Mouse (Mus musculus): ENCODE measurements around the gene Med29. TPM values are rescaled to one million over a fixed set of nuclear protein-coding genes. Genes with fewer than 3 reads are reported as not detected.
A peak's percentile ranks its signal among the peaks of the same experiment; 100 is the strongest.

Med29 gene
- polyA plus RNA-seq, 1 experiment from 2014 or later: 50.5 TPM

DNA sequence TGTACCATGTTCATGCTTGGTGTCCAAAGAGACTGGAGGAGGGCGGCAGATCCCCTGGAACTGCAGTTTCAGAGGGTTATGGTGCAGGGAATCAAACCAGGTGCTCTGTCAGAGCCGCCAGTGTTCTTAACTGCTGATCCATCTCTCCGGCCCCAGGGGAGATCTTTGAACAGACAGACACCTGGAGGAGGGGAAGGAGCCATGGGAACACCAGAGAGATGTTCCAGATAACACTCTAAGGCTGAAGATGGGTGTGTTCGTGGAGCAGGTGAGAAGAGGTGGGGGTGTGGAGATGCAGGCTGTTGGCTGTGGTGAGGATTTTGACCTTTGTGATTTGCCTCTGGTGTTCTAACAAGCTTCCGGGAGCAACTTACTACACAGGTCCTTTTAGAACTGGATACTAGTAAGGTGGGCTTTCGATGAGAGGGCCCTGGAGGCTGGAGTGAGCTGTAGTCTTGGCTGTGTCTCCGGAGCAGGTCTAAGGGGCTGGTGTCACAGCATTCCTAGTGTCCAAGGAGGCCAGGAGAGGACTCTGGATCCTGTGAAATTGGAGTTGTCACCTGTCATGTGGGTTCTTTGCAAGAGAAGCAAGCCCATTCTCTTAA is 18.5 kb downstream of the Med29 start:
- ATAC-seq (ENCODE audit: low FRiP score) (no peak), DNase-seq (ENCODE audit: low spot score, missing footprints) (no peak)
- H3K4me1 ChIP-seq (ENCODE audit: control insufficient read depth, insufficient read depth, low read length): peaks cover 34% of the 10 kb centered on the region
- H3K9me3 ChIP-seq (ENCODE audit: control insufficient read depth, low read length): no peaks in the 10 kb centered on the region
- H3K27ac ChIP-seq (ENCODE audit: low read depth, low read length): no peak overlapping the region
- H3K4me3 ChIP-seq (ENCODE audit: low read depth, low read length): no peak overlapping the region
- no peak overlapping the region for H3K4me2 ChIP-seq
- 87% methylated on average over 7 of the region's 7 CpGs for WGBS
- peaks cover 8% of the 10 kb centered on the region; the same call in 1 of the 2 replicates for H3K27me3 ChIP-seq (ENCODE audit: control insufficient read depth, insufficient read depth, low read length)
- no peak overlapping the region for H3K9ac ChIP-seq (ENCODE audit: low read length)
- peaks cover 2% of the 10 kb centered on the region; the same call in 1 of the 2 replicates for H3K36me3 ChIP-seq (ENCODE audit: control insufficient read depth, insufficient read depth, low read length)

DNA sequence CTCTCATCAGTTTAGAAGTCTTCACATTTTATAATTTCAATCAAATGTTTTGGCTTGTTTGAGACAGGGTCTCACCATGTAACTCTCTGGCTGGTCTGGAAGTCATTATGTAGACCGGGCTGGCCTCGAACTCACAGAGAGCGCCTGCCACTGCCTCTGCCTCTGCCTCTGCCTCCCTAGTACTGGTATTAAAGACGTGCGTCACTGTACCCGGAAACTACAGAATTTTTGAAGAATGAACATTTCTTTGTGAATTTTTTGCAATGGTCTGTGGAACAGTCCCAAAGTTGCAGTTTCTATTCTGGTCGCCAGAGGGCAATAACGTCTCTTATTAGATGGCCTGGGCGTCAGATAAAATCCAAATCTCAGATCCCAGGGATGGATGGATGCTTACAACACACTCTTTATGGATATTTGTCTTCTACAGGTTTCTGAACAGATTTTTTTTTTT is 19.4 kb downstream of the Med29 start:
- DNase-seq (ENCODE audit: low spot score, missing footprints) (peak; percentile 98), ATAC-seq (ENCODE audit: low FRiP score) (peak; percentile 9; the same call in 1 of the 2 replicates)
- Histone ChIP-seq H3K9me3 (ENCODE audit: control insufficient read depth, low read length) (no peaks in the 10 kb centered on the region), H3K4me1 (ENCODE audit: control insufficient read depth, insufficient read depth, low read length) (peaks cover 26% of the 10 kb centered on the region), H3K9ac (ENCODE audit: low read length) (no peak overlapping the region), H3K4me3 (ENCODE audit: low read depth, low read length) (peak overlapping the region; percentile 85), H3K27ac (ENCODE audit: low read depth, low read length) (no peak overlapping the region), H3K4me2 (peak overlapping the region; percentile 33), H3K36me3 (ENCODE audit: control insufficient read depth, insufficient read depth, low read length) (peaks cover 8% of the 10 kb centered on the region), H3K27me3 (ENCODE audit: control insufficient read depth, insufficient read depth, low read length) (peaks cover 7% of the 10 kb centered on the region; the same call in 1 of the 2 replicates)
- WGBS: under 1% methylated on average over 9 of the region's 9 CpGs

DNA sequence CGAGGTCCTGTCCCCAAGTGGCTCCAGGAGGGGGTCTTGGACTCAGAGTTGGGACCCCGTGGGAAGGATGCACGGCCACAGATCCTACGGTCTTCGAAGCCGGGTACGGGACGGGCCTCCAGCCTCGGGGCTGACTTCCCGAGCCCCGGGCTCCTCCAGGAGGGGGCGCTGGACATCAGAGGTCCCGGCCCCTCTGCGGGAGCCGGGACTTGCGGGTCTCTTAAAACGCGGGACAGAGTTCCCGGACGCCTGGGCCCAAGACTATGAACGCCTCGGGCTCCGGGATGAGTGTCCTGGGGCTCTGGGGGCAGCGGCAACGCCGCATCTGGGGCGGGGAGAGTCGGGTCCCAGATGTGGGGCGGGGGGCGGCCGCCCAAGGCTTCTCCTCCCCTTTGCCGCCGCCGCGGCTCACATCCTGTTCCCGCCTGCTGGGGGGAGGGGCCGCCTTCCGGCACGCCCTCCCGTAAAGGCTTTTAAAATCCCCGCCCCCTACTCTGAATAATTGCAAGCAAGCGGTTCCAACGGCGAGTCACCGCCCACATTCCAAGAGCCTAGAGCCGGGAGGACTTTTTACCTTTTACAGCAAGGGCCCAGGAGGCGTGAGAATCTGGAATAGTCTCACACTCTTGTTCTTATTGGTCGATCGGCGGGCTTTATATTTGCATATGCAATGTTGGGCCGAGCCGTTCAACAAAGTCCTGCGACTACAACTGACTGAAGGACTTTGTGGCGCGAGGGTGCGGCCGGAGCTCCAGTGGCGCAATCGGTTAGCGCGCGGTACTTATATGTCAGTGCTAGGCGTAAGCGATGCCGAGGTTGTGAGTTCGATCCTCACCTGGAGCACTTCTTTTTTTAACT is 20.0 kb downstream of the Med29 start, which contains the start of gene Plekhg2:
TSS of gene Plekhg2 (minus strand) at position 349 of the 858 bp plus-strand sequence.
- Histone ChIP-seq H3K27ac (ENCODE audit: low read depth, low read length) (peak within 1 kb of the TSS; percentile 82), H3K4me1 (ENCODE audit: control insufficient read depth, insufficient read depth, low read length) (peaks cover 25% of the 10 kb centered on the region), H3K36me3 (ENCODE audit: control insufficient read depth, insufficient read depth, low read length) (peaks cover 15% of the 10 kb centered on the region), H3K27me3 (ENCODE audit: control insufficient read depth, insufficient read depth, low read length) (peaks cover 2% of the 10 kb centered on the region; the same call in 1 of the 2 replicates), H3K4me2 (peak within 1 kb of the TSS; percentile 89), H3K9me3 (ENCODE audit: control insufficient read depth, low read length) (no peaks in the 10 kb centered on the region), H3K4me3 (ENCODE audit: low read depth, low read length) (peak within 1 kb of the TSS; percentile 85), H3K9ac (ENCODE audit: low read length) (peak within 1 kb of the TSS; percentile 91)
- under 1% methylated on average over 64 of the region's 66 CpGs for WGBS
- ATAC-seq (ENCODE audit: low FRiP score): peak; percentile 87
- peak; percentile 100 for DNase-seq (ENCODE audit: low spot score, missing footprints)

DNA sequence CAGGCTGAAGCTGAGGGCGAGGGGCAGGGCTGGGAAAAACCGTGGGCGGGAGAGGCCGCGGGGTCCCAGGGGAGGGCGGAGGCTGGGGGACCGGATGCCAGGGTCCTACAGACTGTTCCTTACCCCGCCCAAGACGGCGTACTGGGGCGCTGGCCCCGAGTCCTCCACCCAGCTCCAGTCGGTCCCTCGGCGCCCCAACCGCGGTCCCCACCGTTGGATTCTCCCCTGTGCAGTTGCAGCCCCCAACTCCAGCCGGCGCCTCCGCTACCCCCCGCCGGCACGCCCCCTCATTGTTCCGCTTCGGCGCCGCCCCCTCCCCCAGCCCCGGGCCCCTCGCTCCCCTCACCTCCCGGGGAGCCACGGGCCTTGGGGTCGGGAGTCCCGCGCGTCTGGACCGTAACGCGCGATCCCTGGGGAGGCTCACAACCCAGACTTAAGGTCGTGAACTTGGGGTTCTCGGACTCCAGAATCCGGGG is 21.0 kb downstream of the Med29 start:
- Histone ChIP-seq H3K9me3 (ENCODE audit: control insufficient read depth, low read length) (no peaks in the 10 kb centered on the region), H3K4me2 (peak overlapping the region; percentile 89), H3K9ac (ENCODE audit: low read length) (peak overlapping the region; percentile 91), H3K4me3 (ENCODE audit: low read depth, low read length) (peak overlapping the region; percentile 85), H3K4me1 (ENCODE audit: control insufficient read depth, insufficient read depth, low read length) (peaks cover 25% of the 10 kb centered on the region), H3K36me3 (ENCODE audit: control insufficient read depth, insufficient read depth, low read length) (peaks cover 21% of the 10 kb centered on the region), H3K27ac (ENCODE audit: low read depth, low read length) (peak overlapping the region; percentile 82), H3K27me3 (ENCODE audit: control insufficient read depth, insufficient read depth, low read length) (no peaks in the 10 kb centered on the region)
- ATAC-seq (ENCODE audit: low FRiP score) (peak; percentile 20), DNase-seq (ENCODE audit: low spot score, missing footprints) (peak; percentile 92)
- WGBS: under 1% methylated on average over 35 of the region's 43 CpGs

DNA sequence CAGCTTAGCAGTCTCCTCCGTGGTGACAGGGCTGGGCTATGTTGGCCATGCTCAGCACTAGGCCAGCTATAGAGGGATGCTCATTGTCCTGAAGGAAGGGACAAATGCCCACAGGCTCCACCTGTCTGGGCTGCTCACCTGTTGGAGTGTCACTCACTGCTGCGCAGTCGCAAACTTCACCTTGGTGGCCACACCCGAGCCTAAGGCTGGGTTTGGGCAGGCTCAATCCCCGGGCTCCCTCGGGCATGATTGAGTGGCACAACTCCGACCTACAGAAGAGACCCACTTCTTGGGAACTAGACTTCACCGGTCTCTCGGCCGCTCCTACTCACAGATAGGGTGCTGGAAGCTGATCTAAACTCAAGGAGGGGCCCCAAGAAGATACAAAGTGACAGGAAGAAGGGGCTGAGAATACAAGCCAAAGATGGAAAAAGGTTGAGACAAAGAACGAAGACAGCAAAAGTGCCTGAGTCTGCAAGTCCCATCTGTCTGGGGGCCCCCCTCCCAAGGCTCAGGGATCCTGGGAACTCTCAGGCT is 21.5 kb downstream of the Med29 start:
- no peaks in the 10 kb centered on the region for H3K27me3 ChIP-seq (ENCODE audit: control insufficient read depth, insufficient read depth, low read length)
- WGBS: 12% methylated on average over 11 of the region's 11 CpGs
- no peaks in the 10 kb centered on the region for H3K9me3 ChIP-seq (ENCODE audit: control insufficient read depth, low read length)
- H3K9ac ChIP-seq (ENCODE audit: low read length): peak overlapping the region; percentile 91
- H3K36me3 ChIP-seq (ENCODE audit: control insufficient read depth, insufficient read depth, low read length): peaks cover 21% of the 10 kb centered on the region
- H3K4me2 ChIP-seq: peak overlapping the region; percentile 89
- no peak for DNase-seq (ENCODE audit: low spot score, missing footprints)
- H3K4me3 ChIP-seq (ENCODE audit: low read depth, low read length): peak overlapping the region; percentile 85
- H3K4me1 ChIP-seq (ENCODE audit: control insufficient read depth, insufficient read depth, low read length): peaks cover 20% of the 10 kb centered on the region
- no peak for ATAC-seq (ENCODE audit: low FRiP score)
- peak overlapping the region; percentile 82 for H3K27ac ChIP-seq (ENCODE audit: low read depth, low read length)

DNA sequence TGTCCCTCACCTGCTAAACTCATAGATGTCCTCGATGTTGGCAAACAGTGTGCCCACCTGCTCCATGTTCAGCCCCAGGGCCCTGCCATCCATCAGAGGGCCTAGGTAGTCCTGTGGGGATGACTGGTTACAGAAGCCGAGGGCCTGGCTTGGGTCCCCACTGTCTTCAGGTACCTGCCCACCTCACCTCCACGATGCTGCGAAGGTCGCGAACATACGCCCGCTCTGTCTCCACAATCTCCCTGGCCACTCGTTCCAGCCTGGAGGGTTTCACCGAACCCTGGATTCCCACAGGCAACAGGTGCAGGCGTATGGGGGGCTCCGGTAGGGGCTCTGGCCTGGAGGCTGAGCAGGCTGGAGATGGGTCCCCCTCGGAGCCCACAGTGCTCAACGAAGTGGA is 22.5 kb downstream of the Med29 start:
- H3K9ac ChIP-seq (ENCODE audit: low read length): peak overlapping the region; percentile 91
- 93% methylated on average over 14 of the region's 14 CpGs for WGBS
- H3K4me2 ChIP-seq: peak overlapping the region; percentile 89
- ATAC-seq (ENCODE audit: low FRiP score): no peak
- H3K4me3 ChIP-seq (ENCODE audit: low read depth, low read length): peak overlapping the region; percentile 85
- peaks cover 25% of the 10 kb centered on the region for H3K36me3 ChIP-seq (ENCODE audit: control insufficient read depth, insufficient read depth, low read length)
- DNase-seq (ENCODE audit: low spot score, missing footprints): no peak
- peaks cover 16% of the 10 kb centered on the region for H3K4me1 ChIP-seq (ENCODE audit: control insufficient read depth, insufficient read depth, low read length)
- H3K27ac ChIP-seq (ENCODE audit: low read depth, low read length): no peak overlapping the region
- no peaks in the 10 kb centered on the region for H3K9me3 ChIP-seq (ENCODE audit: control insufficient read depth, low read length)
- no peaks in the 10 kb centered on the region for H3K27me3 ChIP-seq (ENCODE audit: control insufficient read depth, insufficient read depth, low read length)

DNA sequence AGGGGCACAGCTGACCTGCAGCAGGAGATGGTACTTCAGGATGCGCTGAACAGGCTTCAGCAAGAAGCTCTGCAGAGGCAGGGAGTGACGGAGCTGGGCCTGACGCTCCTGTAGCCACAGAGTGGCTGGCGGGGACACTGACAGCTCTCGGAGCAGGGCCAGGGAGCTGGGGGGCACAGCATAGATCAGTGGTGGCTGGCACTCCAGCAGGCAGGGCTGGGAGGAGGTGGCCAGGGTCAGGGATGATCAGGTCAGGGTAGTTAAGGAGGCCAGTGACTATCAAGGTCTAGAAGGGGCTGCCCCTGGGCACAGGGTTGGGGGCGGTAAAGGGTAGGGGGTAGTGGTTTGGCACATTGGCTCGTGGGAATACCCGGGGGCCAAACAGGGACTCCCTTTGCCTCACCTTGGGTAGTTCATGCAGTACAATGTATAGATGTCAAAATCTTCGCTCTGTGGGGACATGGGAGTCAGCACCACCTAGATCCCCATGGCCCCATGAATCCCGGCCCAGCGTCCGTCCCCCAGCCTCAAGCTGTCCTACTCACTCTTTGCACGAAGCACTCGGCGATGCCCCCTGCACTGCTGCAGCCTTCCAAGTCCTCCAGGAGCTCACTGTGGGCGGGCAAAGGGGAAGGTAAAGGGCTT is 24.1 kb downstream of the Med29 start:
- Histone ChIP-seq H3K4me2 (no peak overlapping the region), H3K36me3 (ENCODE audit: control insufficient read depth, insufficient read depth, low read length) (peaks cover 33% of the 10 kb centered on the region), H3K9ac (ENCODE audit: low read length) (no peak overlapping the region), H3K4me3 (ENCODE audit: low read depth, low read length) (no peak overlapping the region), H3K27ac (ENCODE audit: low read depth, low read length) (no peak overlapping the region), H3K4me1 (ENCODE audit: control insufficient read depth, insufficient read depth, low read length) (peaks cover 16% of the 10 kb centered on the region), H3K9me3 (ENCODE audit: control insufficient read depth, low read length) (no peaks in the 10 kb centered on the region), H3K27me3 (ENCODE audit: control insufficient read depth, insufficient read depth, low read length) (no peaks in the 10 kb centered on the region)
- ATAC-seq (ENCODE audit: low FRiP score) (no peak), DNase-seq (ENCODE audit: low spot score, missing footprints) (no peak)
- 92% methylated on average over 16 of the region's 16 CpGs for WGBS

DNA sequence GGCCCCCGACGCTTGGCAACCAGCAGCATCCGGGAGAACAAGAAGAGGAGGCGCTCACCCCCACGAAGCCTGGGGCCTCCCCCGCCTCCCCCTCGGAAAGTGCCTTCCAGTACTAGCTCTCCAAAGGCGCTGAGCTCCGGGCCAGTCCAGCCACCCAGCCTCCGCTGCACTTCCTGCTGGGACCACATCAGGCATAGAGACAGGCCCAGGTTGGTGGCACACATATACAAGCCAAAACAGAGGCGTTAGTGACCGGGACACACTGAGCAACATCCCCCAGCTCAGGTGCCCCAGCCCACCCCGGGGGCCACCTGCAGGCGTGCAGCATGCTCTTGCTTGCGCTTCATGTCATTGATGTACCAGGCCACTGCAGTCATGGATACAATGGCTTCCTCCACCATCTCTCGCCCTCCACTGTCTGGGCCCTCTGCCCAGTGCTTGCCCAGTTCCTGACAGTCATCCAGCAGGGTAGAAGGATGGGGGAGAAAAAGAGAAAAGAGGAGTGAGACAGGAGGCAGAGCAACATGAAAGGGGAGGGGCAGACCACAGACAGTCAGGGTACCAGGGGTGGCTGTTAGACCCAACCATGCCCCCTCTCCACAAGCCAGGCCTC is 24.7 kb downstream of the Med29 start:
- H3K4me1 ChIP-seq (ENCODE audit: control insufficient read depth, insufficient read depth, low read length): peaks cover 16% of the 10 kb centered on the region
- WGBS: 91% methylated on average over 16 of the region's 16 CpGs
- ATAC-seq (ENCODE audit: low FRiP score): no peak
- DNase-seq (ENCODE audit: low spot score, missing footprints): no peak
- peaks cover 33% of the 10 kb centered on the region for H3K36me3 ChIP-seq (ENCODE audit: control insufficient read depth, insufficient read depth, low read length)
- no peak overlapping the region for H3K9ac ChIP-seq (ENCODE audit: low read length)
- no peaks in the 10 kb centered on the region for H3K9me3 ChIP-seq (ENCODE audit: control insufficient read depth, low read length)
- no peak overlapping the region for H3K27ac ChIP-seq (ENCODE audit: low read depth, low read length)
- no peak overlapping the region for H3K4me3 ChIP-seq (ENCODE audit: low read depth, low read length)
- H3K27me3 ChIP-seq (ENCODE audit: control insufficient read depth, insufficient read depth, low read length): no peaks in the 10 kb centered on the region
- H3K4me2 ChIP-seq: no peak overlapping the region

All from midbrain, embryonic 11.5 days (tissue).